Mouse (Mus musculus) kidney, adult 2 months (tissue): Measurements from ENCODE around the gene Gm10309.

Source experiments
- CTCF ChIP-seq: fragments of 200-500 bp; conservative IDR thresholded peaks from 2 replicates; pipeline ENCODE4 v1.5.1; 2011; ENCODE audit warnings: low read depth, mild to moderate bottlenecking, control low read depth, low read length, moderate library complexity, mixed read lengths; ENCODE audit not compliant: insufficient read depth, insufficient read length
- POLR2A ChIP-seq: fragments of 200-500 bp; IDR thresholded peaks from one replicate; pipeline ENCODE4 v1.6.1; 2011; ENCODE audit warnings: low read depth, low read length, control low read depth

DNA sequence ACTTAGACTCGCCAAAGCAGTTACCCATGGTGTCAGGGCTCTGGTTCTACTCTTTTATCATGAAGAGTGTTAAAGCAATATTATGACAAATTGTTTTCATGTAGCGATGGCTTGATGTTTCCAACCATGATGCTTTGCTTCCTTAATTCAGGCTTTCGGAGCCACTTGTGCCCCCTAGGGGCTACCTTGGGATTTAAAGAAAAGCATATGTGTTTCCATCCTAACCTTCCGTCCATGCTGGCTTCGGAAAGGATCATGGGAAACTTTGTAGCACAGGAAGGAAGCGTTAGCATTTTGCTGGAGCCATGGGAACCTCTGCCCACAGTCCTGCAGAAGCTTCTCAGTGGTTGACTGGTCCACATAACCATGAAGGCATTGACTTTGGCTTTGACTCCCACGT lies 13.6 kb upstream of the Gm10309 start:
- TF ChIP-seq CTCF (no peak), POLR2A (no peak)
